Mouse (Mus musculus): ENCODE data around the gene H2-DMb2.

H2-DMb2 gene

GRCm38 (mm10) chr17:34120814-34121171 is 22.3 kb upstream of the H2-DMb2 start:
- H3K4me3 ChIP-seq (replicated peaks; ENCODE audit: low read length) = peak overlapping the region; percentile 99
- H3K36me3 ChIP-seq (ENCODE audit: insufficient read depth, low read length) = peaks cover 34% of the 10 kb centered on the region
- TF ChIP-seq POU5F1 (IDR thresholded peaks at IDR 0.05; ENCODE audit: borderline replicate concordance, low read length) (no peak), CTCF (conservative IDR thresholded peaks at IDR 0.05; ENCODE audit: low read length) (no peak), NANOG (IDR thresholded peaks at IDR 0.05; ENCODE audit: borderline replicate concordance, low read length) (no peak)
- H3K27me3 ChIP-seq (ENCODE audit: insufficient read depth, low read length) = no peaks in the 10 kb centered on the region
- no peaks in the 10 kb centered on the region for H3K9me3 ChIP-seq (ENCODE audit: low read length)
- peaks cover 37% of the 10 kb centered on the region for H3K4me1 ChIP-seq (replicated peaks; ENCODE audit: low read depth, low read length)

- H3K27me3 ChIP-seq (ENCODE audit: insufficient read depth, low read length) = no peaks in the 10 kb centered on the region
- H3K36me3 ChIP-seq (ENCODE audit: insufficient read depth, low read length) = peaks cover 31% of the 10 kb centered on the region
- peaks cover 37% of the 10 kb centered on the region for H3K4me1 ChIP-seq (replicated peaks; ENCODE audit: low read depth, low read length)
- TF ChIP-seq NANOG (IDR thresholded peaks at IDR 0.05; ENCODE audit: borderline replicate concordance, low read length) (no peak), CTCF (conservative IDR thresholded peaks at IDR 0.05; ENCODE audit: low read length) (no peak), POU5F1 (IDR thresholded peaks at IDR 0.05; ENCODE audit: borderline replicate concordance, low read length) (no peak)
- H3K9me3 ChIP-seq (ENCODE audit: low read length) = no peaks in the 10 kb centered on the region
- H3K4me3 ChIP-seq (replicated peaks; ENCODE audit: low read length) = peak overlapping the region; percentile 99
Observed at GRCm38 (mm10) chr17:34121172-34121878, 21.8 kb upstream of the H2-DMb2 start.

GRCm38 (mm10) chr17:34121879-34122187 is 21.3 kb upstream of the H2-DMb2 start:
- Histone ChIP-seq H3K27me3 (ENCODE audit: insufficient read depth, low read length) (no peaks in the 10 kb centered on the region), H3K36me3 (ENCODE audit: insufficient read depth, low read length) (peaks cover 26% of the 10 kb centered on the region), H3K4me3 (replicated peaks; ENCODE audit: low read length) (peak overlapping the region; percentile 99), H3K9me3 (ENCODE audit: low read length) (no peaks in the 10 kb centered on the region), H3K4me1 (replicated peaks; ENCODE audit: low read depth, low read length) (peaks cover 37% of the 10 kb centered on the region)
- TF ChIP-seq NANOG (IDR thresholded peaks at IDR 0.05; ENCODE audit: borderline replicate concordance, low read length) = no peak
- no peak for TF ChIP-seq POU5F1 (IDR thresholded peaks at IDR 0.05; ENCODE audit: borderline replicate concordance, low read length)
- no peak for TF ChIP-seq CTCF (conservative IDR thresholded peaks at IDR 0.05; ENCODE audit: low read length)

- Histone ChIP-seq H3K4me3 (replicated peaks; ENCODE audit: low read length) (peak within 1 kb of the TSS; percentile 99), H3K36me3 (ENCODE audit: insufficient read depth, low read length) (peaks cover 20% of the 10 kb centered on the region), H3K4me1 (replicated peaks; ENCODE audit: low read depth, low read length) (peaks cover 39% of the 10 kb centered on the region), H3K9me3 (ENCODE audit: low read length) (no peaks in the 10 kb centered on the region), H3K27me3 (ENCODE audit: insufficient read depth, low read length) (no peaks in the 10 kb centered on the region)
- no peak for TF ChIP-seq CTCF (conservative IDR thresholded peaks at IDR 0.05; ENCODE audit: low read length)
- no peak for TF ChIP-seq NANOG (IDR thresholded peaks at IDR 0.05; ENCODE audit: borderline replicate concordance, low read length)
- no peak for TF ChIP-seq POU5F1 (IDR thresholded peaks at IDR 0.05; ENCODE audit: borderline replicate concordance, low read length)
Observed at GRCm38 (mm10) chr17:34122188-34122984, 20.7 kb upstream of the H2-DMb2 start, which contains the start of gene Brd2. Gene Brd2 (minus strand): TSS chr17:34122634.

DNA sequence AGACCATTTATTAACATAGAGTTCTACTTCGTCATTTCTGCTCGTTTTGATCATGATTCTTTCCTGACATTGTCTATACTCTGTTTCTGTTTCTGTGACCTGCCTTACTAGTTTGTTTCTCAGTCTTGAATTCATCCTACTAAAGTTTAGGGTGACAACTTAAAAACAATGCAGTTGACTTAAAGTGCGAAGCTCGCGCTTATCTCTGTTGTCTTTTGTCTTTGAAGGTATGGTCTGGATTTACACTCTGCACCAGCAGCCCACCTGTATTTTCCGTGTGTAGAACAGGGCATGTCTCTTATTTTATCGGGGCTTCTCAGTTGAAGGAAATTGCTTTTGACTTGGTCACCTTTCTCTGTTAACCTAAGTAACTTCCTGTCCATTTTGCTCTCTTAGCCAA is 20.0 kb upstream of the H2-DMb2 start:
- Histone ChIP-seq H3K4me3 (replicated peaks; ENCODE audit: low read length) (peak overlapping the region; percentile 99), H3K4me1 (replicated peaks; ENCODE audit: low read depth, low read length) (peaks cover 46% of the 10 kb centered on the region), H3K36me3 (ENCODE audit: insufficient read depth, low read length) (peaks cover 13% of the 10 kb centered on the region), H3K9me3 (ENCODE audit: low read length) (no peaks in the 10 kb centered on the region), H3K27me3 (ENCODE audit: insufficient read depth, low read length) (no peaks in the 10 kb centered on the region)
- TF ChIP-seq NANOG (IDR thresholded peaks at IDR 0.05; ENCODE audit: borderline replicate concordance, low read length) (no peak), POU5F1 (IDR thresholded peaks at IDR 0.05; ENCODE audit: borderline replicate concordance, low read length) (no peak), CTCF (conservative IDR thresholded peaks at IDR 0.05; ENCODE audit: low read length) (no peak)

- Histone ChIP-seq H3K36me3 (ENCODE audit: insufficient read depth, low read length) (peaks cover 10% of the 10 kb centered on the region), H3K9me3 (ENCODE audit: low read length) (no peaks in the 10 kb centered on the region), H3K27me3 (ENCODE audit: insufficient read depth, low read length) (no peaks in the 10 kb centered on the region), H3K4me1 (replicated peaks; ENCODE audit: low read depth, low read length) (peaks cover 50% of the 10 kb centered on the region), H3K4me3 (replicated peaks; ENCODE audit: low read length) (peak overlapping the region; percentile 99)
- no peak for TF ChIP-seq CTCF (conservative IDR thresholded peaks at IDR 0.05; ENCODE audit: low read length)
- TF ChIP-seq POU5F1 (IDR thresholded peaks at IDR 0.05; ENCODE audit: borderline replicate concordance, low read length) = no peak
- no peak for TF ChIP-seq NANOG (IDR thresholded peaks at IDR 0.05; ENCODE audit: borderline replicate concordance, low read length)
Observed at GRCm38 (mm10) chr17:34123518-34123917, 19.6 kb upstream of the H2-DMb2 start.

DNA sequence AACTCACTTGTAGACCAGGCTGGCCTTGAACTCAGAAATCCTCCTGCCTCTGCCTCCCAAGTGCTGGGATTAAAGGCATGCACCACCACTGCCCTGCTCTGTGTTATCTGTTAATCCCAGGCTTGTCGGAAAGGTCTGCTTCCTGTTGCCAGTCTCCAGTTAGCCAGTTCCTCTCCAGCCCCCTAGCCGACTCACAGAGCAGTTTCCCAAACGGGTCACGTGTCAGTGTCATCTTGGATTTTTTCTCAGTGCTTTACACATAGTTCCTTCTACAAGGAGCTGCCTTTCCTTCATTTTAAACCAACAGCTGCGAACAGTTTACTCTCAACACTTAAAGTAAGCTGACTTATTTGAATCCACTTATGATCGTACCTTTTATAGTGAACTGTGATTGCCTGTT is 18.5 kb upstream of the H2-DMb2 start:
- Histone ChIP-seq H3K36me3 (ENCODE audit: insufficient read depth, low read length) (peaks cover 5% of the 10 kb centered on the region; the same call in 1 of the 2 replicates), H3K27me3 (ENCODE audit: insufficient read depth, low read length) (0 out of 2 replicates have a peak, but pooled peaks cover 3% of the 10 kb centered on the region), H3K4me1 (replicated peaks; ENCODE audit: low read depth, low read length) (peaks cover 61% of the 10 kb centered on the region), H3K9me3 (ENCODE audit: low read length) (no peaks in the 10 kb centered on the region), H3K4me3 (replicated peaks; ENCODE audit: low read length) (no peak overlapping the region)
- TF ChIP-seq NANOG (IDR thresholded peaks at IDR 0.05; ENCODE audit: borderline replicate concordance, low read length) = no peak
- no peak for TF ChIP-seq POU5F1 (IDR thresholded peaks at IDR 0.05; ENCODE audit: borderline replicate concordance, low read length)
- no peak for TF ChIP-seq CTCF (conservative IDR thresholded peaks at IDR 0.05; ENCODE audit: low read length)

GRCm38 (mm10) chr17:34126826-34127420 is 16.2 kb upstream of the H2-DMb2 start:
- Histone ChIP-seq H3K36me3 (ENCODE audit: insufficient read depth, low read length) (peaks cover 5% of the 10 kb centered on the region; the same call in 1 of the 2 replicates), H3K4me1 (replicated peaks; ENCODE audit: low read depth, low read length) (peaks cover 67% of the 10 kb centered on the region), H3K9me3 (ENCODE audit: low read length) (no peaks in the 10 kb centered on the region), H3K4me3 (replicated peaks; ENCODE audit: low read length) (peak overlapping the region; percentile 5; the same call in 1 of the 2 replicates), H3K27me3 (ENCODE audit: insufficient read depth, low read length) (peaks cover 12% of the 10 kb centered on the region; the same call in 1 of the 2 replicates)
- TF ChIP-seq CTCF (conservative IDR thresholded peaks at IDR 0.05; ENCODE audit: low read length) (no peak), POU5F1 (IDR thresholded peaks at IDR 0.05; ENCODE audit: borderline replicate concordance, low read length) (no peak), NANOG (IDR thresholded peaks at IDR 0.05; ENCODE audit: borderline replicate concordance, low read length) (no peak)
